Mouse (Mus musculus) hindbrain, postnatal 0 days (tissue): Measurements from ENCODE around the gene Cd81. TPM values are rescaled to one million over a fixed set of nuclear protein-coding genes. Genes with fewer than 3 reads are reported as not detected.

Experiments used
- ATAC-seq: fragments of 200-750 bp; cut with Nextera tagmentation; 2 replicates; pipeline ENCODE4 v1.8.0; 2017; ENCODE audit warnings: mild to moderate bottlenecking, moderate TSS enrichment, moderate library complexity
- DNase-seq: peaks from one replicate; pipeline ENCODE4 v3.0.0-alpha.2; 2015; ENCODE audit warnings: low spot score
- H3K27ac ChIP-seq: fragments of 300-500 bp; sonication (generic); 2 replicates; pipeline ENCODE4 v1.5.1; 2014; ENCODE audit warnings: mild to moderate bottlenecking
- H3K27me3 ChIP-seq: fragments of 300-500 bp; sonication (generic); 2 replicates; pipeline ENCODE4 v1.6.1; 2014; ENCODE audit warnings: low read length, mixed read lengths; ENCODE audit not compliant: insufficient read depth
- H3K36me3 ChIP-seq: fragments of 300-500 bp; sonication (generic); 2 replicates; pipeline ENCODE4 v1.6.1; 2014; ENCODE audit warnings: low read length, mixed read lengths; ENCODE audit not compliant: insufficient read depth
- H3K4me1 ChIP-seq: fragments of 300-500 bp; sonication (generic); 2 replicates; pipeline ENCODE4 v1.6.1; 2014; ENCODE audit warnings: antibody characterized with exemption, low read length, mixed read lengths; ENCODE audit not compliant: insufficient read depth
- H3K4me2 ChIP-seq: fragments of 300-500 bp; sonication (generic); 2 replicates; pipeline ENCODE4 v1.6.1; 2014; ENCODE audit warnings: low read depth, mild to moderate bottlenecking, low read length, moderate library complexity, mixed read lengths
- H3K4me3 ChIP-seq: fragments of 300-500 bp; sonication (generic); 2 replicates; pipeline ENCODE4 v1.5.1; 2014; ENCODE audit warnings: low read length
- H3K9ac ChIP-seq: fragments of 300-500 bp; sonication (generic); replicated peaks from 2 replicates; pipeline ENCODE4 v1.6.1; 2014; ENCODE audit warnings: mild to moderate bottlenecking, low read length, moderate library complexity, mixed read lengths
- H3K9me3 ChIP-seq: fragments of 300-500 bp; sonication (generic); 2 replicates; pipeline ENCODE4 v1.6.1; 2016; ENCODE audit warnings: low read length, mixed read lengths
- CTCF ChIP-seq: IDR thresholded peaks from 2 replicates; pipeline ENCODE4 v1.5.1; 2016; ENCODE audit warnings: antibody characterized with exemption, control low read depth, low read depth
- WGBS: fragments of 180-500 bp; shearing (Covaris S2); extraction: QIAGEN DNeasy Blood & Tissue Kit; methylation state at CpG from one replicate; pipeline ENCODE4 v1.1.7; 2014; 5-methylcytosine and 5-hydroxymethylcytosine counted together
- polyA plus RNA-seq: library from polyadenylated mRNA; unstranded; fragments of >200 nt; fragmentation: Nextera tagmentation; extraction: Ambion mirVana; gene quantifications from 2 replicates; pipeline ENCODE4 v1.2.1, GENCODE M21; 2015
- total RNA-seq: library from RNA; depleted of rRNA; stranded (reverse); fragments of >200 nt; gene quantifications from 2 replicates; pipeline ENCODE4 v1.2.3, GENCODE M21; 2014

Cd81 gene
- total and polyA plus RNA-seq, 2 experiments from 2014 or later, result 708 to 758 TPM

GRCm38 (mm10) chr7:143020764-143021163, 31.8 kb upstream of the Cd81 start:
- peaks cover 6% of the 10 kb centered on the region; the same call in 1 of the 2 replicates for H3K4me1 ChIP-seq
- H3K4me3 ChIP-seq, result no peak overlapping the region
- ATAC-seq (no peak), DNase-seq (no peak)
- no peak for TF ChIP-seq CTCF
- no peaks in the 10 kb centered on the region for H3K27me3 ChIP-seq
- WGBS, result 75% methylated on average over 3 of the region's 3 CpGs
- H3K9ac ChIP-seq, result no peak overlapping the region
- H3K36me3 ChIP-seq, result peaks cover 6% of the 10 kb centered on the region; the same call in 1 of the 2 replicates
- H3K9me3 ChIP-seq, result no peaks in the 10 kb centered on the region
- H3K4me2 ChIP-seq, result no peak overlapping the region
- H3K27ac ChIP-seq, result no peak overlapping the region

GRCm38 (mm10) chr7:143021356-143022164, 31.0 kb upstream of the Cd81 start:
- WGBS, result 69% methylated on average over 5 of the region's 5 CpGs

GRCm38 (mm10) chr7:143023499-143023898, 29.0 kb upstream of the Cd81 start:
- Histone ChIP-seq H3K36me3 (peaks cover 6% of the 10 kb centered on the region; the same call in 1 of the 2 replicates), H3K9me3 (no peaks in the 10 kb centered on the region), H3K27ac (no peak overlapping the region), H3K9ac (no peak overlapping the region), H3K4me3 (no peak overlapping the region), H3K4me2 (no peak overlapping the region), H3K4me1 (no peaks in the 10 kb centered on the region), H3K27me3 (no peaks in the 10 kb centered on the region)
- ATAC-seq, result no peak
- whole genome bisulfite sequencing, result 97% methylated on average over 2 of the region's 2 CpGs
- no peak for DNase-seq
- TF ChIP-seq CTCF, result no peak

More at GRCm38 (mm10) chr7:143021356-143022164, 31.0 kb upstream of the Cd81 start:
- no peaks in the 10 kb centered on the region for H3K27me3 ChIP-seq
- peaks cover 6% of the 10 kb centered on the region; the same call in 1 of the 2 replicates for H3K36me3 ChIP-seq
- H3K27ac ChIP-seq, result no peak overlapping the region
- TF ChIP-seq CTCF, result no peak
- H3K4me2 ChIP-seq, result no peak overlapping the region
- H3K4me3 ChIP-seq, result no peak overlapping the region
- H3K9me3 ChIP-seq, result no peaks in the 10 kb centered on the region
- H3K4me1 ChIP-seq, result no peaks in the 10 kb centered on the region
- ATAC-seq (no peak), DNase-seq (no peak)
- H3K9ac ChIP-seq, result no peak overlapping the region

GRCm38 (mm10) chr7:143024293-143024692, 28.2 kb upstream of the Cd81 start:
- Histone ChIP-seq H3K27me3 (no peaks in the 10 kb centered on the region), H3K36me3 (peaks cover 6% of the 10 kb centered on the region; the same call in 1 of the 2 replicates), H3K4me1 (no peaks in the 10 kb centered on the region), H3K27ac (no peak overlapping the region), H3K4me3 (no peak overlapping the region), H3K9me3 (no peaks in the 10 kb centered on the region), H3K9ac (no peak overlapping the region), H3K4me2 (no peak overlapping the region)
- ATAC-seq (no peak), DNase-seq (no peak)
- WGBS, result 90% methylated on average over 1 of the region's 1 CpGs
- no peak for TF ChIP-seq CTCF

- Histone ChIP-seq H3K4me3 (no peak overlapping the region), H3K27me3 (no peaks in the 10 kb centered on the region), H3K4me1 (no peaks in the 10 kb centered on the region), H3K4me2 (no peak overlapping the region), H3K27ac (no peak overlapping the region), H3K9ac (no peak overlapping the region), H3K36me3 (peaks cover 6% of the 10 kb centered on the region; the same call in 1 of the 2 replicates), H3K9me3 (no peaks in the 10 kb centered on the region)
- ATAC-seq (no peak), DNase-seq (no peak)
- 95% methylated on average over 3 of the region's 3 CpGs for WGBS
- no peak for TF ChIP-seq CTCF
Measured at GRCm38 (mm10) chr7:143025496-143025895, 27.0 kb upstream of the Cd81 start.

GRCm38 (mm10) chr7:143027196-143027595, 25.3 kb upstream of the Cd81 start:
- Histone ChIP-seq H3K4me3 (no peak overlapping the region), H3K36me3 (peaks cover 6% of the 10 kb centered on the region; the same call in 1 of the 2 replicates), H3K4me1 (no peaks in the 10 kb centered on the region), H3K4me2 (no peak overlapping the region), H3K9ac (no peak overlapping the region), H3K9me3 (no peaks in the 10 kb centered on the region), H3K27ac (no peak overlapping the region), H3K27me3 (no peaks in the 10 kb centered on the region)
- ATAC-seq (no peak), DNase-seq (no peak)
- 81% methylated on average over 4 of the region's 4 CpGs for WGBS
- TF ChIP-seq CTCF, result no peak

GRCm38 (mm10) chr7:143031816-143032215, 20.7 kb upstream of the Cd81 start:
- Histone ChIP-seq H3K4me1 (no peaks in the 10 kb centered on the region), H3K9me3 (no peaks in the 10 kb centered on the region), H3K4me3 (no peak overlapping the region), H3K9ac (no peak overlapping the region), H3K4me2 (no peak overlapping the region), H3K27ac (no peak overlapping the region), H3K27me3 (no peaks in the 10 kb centered on the region), H3K36me3 (peaks cover 11% of the 10 kb centered on the region; the same call in 1 of the 2 replicates)
- TF ChIP-seq CTCF, result no peak
- ATAC-seq (no peak), DNase-seq (no peak)
- 89% methylated on average over 1 of the region's 1 CpGs for WGBS
